Mouse (Mus musculus): ENCODE measurements around the gene Cramp1l. TPM values are rescaled to one million over a fixed set of nuclear protein-coding genes. Genes with fewer than 3 reads are reported as not detected.

Cramp1l gene
- 2.9 and 4.3 TPM in 2 replicates for polyA plus RNA-seq (2015; fragmentation: Nextera tagmentation; extraction: Ambion mirVana)

DNA sequence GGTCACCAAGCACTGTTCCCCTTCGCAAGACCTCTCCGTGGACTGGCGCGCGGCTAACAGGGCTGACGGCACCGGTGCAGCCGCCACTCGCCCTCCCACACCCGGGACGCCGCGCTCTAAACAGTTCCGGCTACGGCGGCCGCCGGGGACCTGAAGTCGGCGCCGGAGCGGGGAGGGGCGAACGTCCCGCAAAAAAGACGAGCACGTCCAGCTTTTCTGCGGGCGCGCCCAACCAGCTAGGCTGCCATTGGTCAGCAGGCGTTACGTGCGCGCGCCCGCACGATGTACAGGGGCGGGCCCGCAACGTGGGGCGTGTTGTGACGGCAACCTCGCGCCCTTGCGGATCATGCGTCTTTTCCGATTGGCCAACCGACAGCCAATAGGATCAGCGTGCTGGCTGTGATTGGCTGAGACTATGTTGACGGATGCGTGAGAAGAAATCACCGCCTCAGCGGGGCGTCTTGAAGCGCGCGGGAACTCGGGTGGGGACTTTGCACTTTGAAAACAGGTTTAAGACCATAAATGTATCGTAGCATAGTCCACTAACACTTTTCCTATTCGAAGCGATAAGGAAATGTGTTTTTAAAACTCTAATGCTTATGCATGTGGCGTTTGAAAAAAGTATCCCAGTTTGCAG, at the start of gene Cramp1l, which contains the start of gene Ift140:
Gene Cramp1l (minus strand): TSS at position 134 of the 637 bp plus-strand sequence.
Gene Ift140 (plus strand): TSS at position 431 of the 637 bp plus-strand sequence.
- H3K9me3 ChIP-seq (replicated peaks) = no peaks in the 10 kb centered on the region
- WGBS (ENCODE audit: insufficient replicate concordance) = under 1% methylated on average over 62 of the region's 62 CpGs
- H3K4me3 ChIP-seq (replicated peaks) = peak within 1 kb of the TSS; percentile 89
- H3K36me3 ChIP-seq (replicated peaks) = peaks cover 28% of the 10 kb centered on the region
- peak within 1 kb of the TSS; percentile 99 for H3K9ac ChIP-seq
- no peaks in the 10 kb centered on the region for H3K27me3 ChIP-seq
- H3K4me2 ChIP-seq = peak within 1 kb of the TSS; percentile 97
- H3K4me1 ChIP-seq (replicated peaks) = peaks cover 39% of the 10 kb centered on the region
- H3K27ac ChIP-seq (replicated peaks) = peak within 1 kb of the TSS; percentile 94
- ATAC-seq (ENCODE audit: insufficient read depth) = peak; percentile 92

GRCm38 (mm10) chr17:25065189-25065588, 49.6 kb upstream of the Cramp1l start:
- no peak overlapping the region for H3K9ac ChIP-seq
- ATAC-seq (ENCODE audit: insufficient read depth) = no peak
- peaks cover 29% of the 10 kb centered on the region for H3K4me1 ChIP-seq (replicated peaks)
- H3K9me3 ChIP-seq (replicated peaks) = no peaks in the 10 kb centered on the region
- H3K27ac ChIP-seq (replicated peaks) = peak overlapping the region; percentile 29; the same call in 1 of the 2 replicates
- no peaks in the 10 kb centered on the region for H3K36me3 ChIP-seq (replicated peaks)
- H3K4me3 ChIP-seq (replicated peaks) = no peak overlapping the region
- H3K4me2 ChIP-seq = no peak overlapping the region
- H3K27me3 ChIP-seq = no peaks in the 10 kb centered on the region
- WGBS (ENCODE audit: insufficient replicate concordance) = 58% methylated on average over 3 of the region's 3 CpGs

- Histone ChIP-seq H3K4me1 (replicated peaks) (peaks cover 29% of the 10 kb centered on the region), H3K27me3 (no peaks in the 10 kb centered on the region), H3K27ac (replicated peaks) (no peak overlapping the region), H3K9me3 (replicated peaks) (no peaks in the 10 kb centered on the region), H3K4me3 (replicated peaks) (no peak overlapping the region), H3K4me2 (no peak overlapping the region), H3K36me3 (replicated peaks) (no peaks in the 10 kb centered on the region), H3K9ac (no peak overlapping the region)
- ATAC-seq (ENCODE audit: insufficient read depth) = no peak; the same call in 1 of the 2 replicates
- 61% methylated on average over 9 of the region's 9 CpGs for WGBS (ENCODE audit: insufficient replicate concordance)
Measured at GRCm38 (mm10) chr17:25064351-25064750, 48.8 kb upstream of the Cramp1l start.

DNA sequence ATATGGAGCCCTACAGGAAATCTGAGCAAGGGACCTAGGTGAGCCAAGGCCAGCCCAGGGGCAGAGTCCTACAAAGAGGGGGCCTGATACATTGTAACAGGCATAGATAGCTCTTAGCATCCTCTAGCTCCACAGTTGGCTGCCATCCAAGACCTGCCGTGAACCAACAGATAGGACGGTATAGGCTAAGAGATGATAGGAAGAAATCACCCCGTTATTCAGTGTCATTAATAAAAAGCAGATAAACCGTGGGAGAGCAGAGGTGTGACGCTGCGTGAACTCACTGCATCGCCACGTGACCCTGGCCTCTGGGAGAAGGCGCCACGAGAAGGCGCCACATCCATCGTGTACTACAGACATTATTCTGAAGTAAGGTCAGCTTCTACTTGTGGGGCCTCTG, 48.3 kb upstream of the Cramp1l start:
- no peak overlapping the region for H3K27ac ChIP-seq (replicated peaks)

DNA sequence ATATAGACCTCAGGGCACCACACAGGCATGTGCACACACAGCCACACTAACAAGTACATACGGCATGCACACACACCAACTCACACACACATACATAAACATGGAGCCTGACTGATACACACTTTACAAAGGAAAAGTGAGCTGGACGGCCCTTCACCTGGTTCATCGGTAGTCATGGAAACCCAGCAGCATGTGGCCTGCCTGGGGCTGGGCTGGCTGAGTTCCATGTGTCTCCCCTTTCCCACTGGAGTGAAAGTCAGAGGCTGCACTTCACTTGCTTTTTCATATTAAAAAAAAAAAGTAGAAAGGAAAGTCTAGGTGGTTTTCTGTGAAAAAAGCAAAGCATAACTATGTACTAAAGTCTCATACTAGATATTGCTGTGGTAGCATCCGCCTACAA, 47.7 kb upstream of the Cramp1l start:
- Histone ChIP-seq H3K27ac (replicated peaks) (no peak overlapping the region), H3K9me3 (replicated peaks) (no peaks in the 10 kb centered on the region), H3K9ac (no peak overlapping the region), H3K4me3 (replicated peaks) (no peak overlapping the region), H3K36me3 (replicated peaks) (no peaks in the 10 kb centered on the region), H3K27me3 (no peaks in the 10 kb centered on the region), H3K4me2 (no peak overlapping the region), H3K4me1 (replicated peaks) (peaks cover 23% of the 10 kb centered on the region)
- ATAC-seq (ENCODE audit: insufficient read depth) = no peak
- WGBS (ENCODE audit: insufficient replicate concordance) = 79% methylated on average over 4 of the region's 4 CpGs

More for the DNA sequence above, 48.3 kb upstream of the Cramp1l start:
- H3K27me3 ChIP-seq = no peaks in the 10 kb centered on the region
- no peak overlapping the region for H3K4me2 ChIP-seq
- no peaks in the 10 kb centered on the region for H3K36me3 ChIP-seq (replicated peaks)
- ATAC-seq (ENCODE audit: insufficient read depth) = peak; percentile 66
- no peaks in the 10 kb centered on the region for H3K9me3 ChIP-seq (replicated peaks)
- 49% methylated on average over 12 of the region's 12 CpGs for WGBS (ENCODE audit: insufficient replicate concordance)
- peaks cover 29% of the 10 kb centered on the region for H3K4me1 ChIP-seq (replicated peaks)
- no peak overlapping the region for H3K9ac ChIP-seq
- no peak overlapping the region for H3K4me3 ChIP-seq (replicated peaks)

DNA sequence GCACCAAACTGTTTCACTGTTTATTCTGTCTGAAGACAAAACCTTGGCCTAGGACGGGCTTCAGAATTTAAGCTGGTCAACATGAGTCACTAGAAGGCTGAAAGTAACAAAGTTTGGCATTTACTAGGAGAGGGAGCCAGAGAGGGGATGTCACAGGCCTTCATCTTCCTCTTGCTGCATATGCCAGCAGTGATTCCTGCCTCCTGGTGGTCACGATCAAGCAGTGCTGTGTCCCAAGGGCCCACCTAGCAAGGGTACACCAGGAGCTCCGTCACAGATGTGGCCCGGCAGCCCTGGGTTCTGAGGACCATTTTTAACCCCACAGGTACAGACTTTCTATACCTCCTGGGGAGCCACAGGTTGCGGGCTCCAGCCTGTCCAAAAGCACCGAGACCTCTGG, 41.5 kb upstream of the Cramp1l start:
- H3K9ac ChIP-seq = no peak overlapping the region
- no peaks in the 10 kb centered on the region for H3K27me3 ChIP-seq
- H3K36me3 ChIP-seq (replicated peaks) = peaks cover 16% of the 10 kb centered on the region
- H3K9me3 ChIP-seq (replicated peaks) = no peaks in the 10 kb centered on the region
- no peak overlapping the region for H3K27ac ChIP-seq (replicated peaks)
- ATAC-seq (ENCODE audit: insufficient read depth) = no peak
- no peaks in the 10 kb centered on the region for H3K4me1 ChIP-seq (replicated peaks)
- H3K4me3 ChIP-seq (replicated peaks) = no peak overlapping the region
- H3K4me2 ChIP-seq = no peak overlapping the region
- whole genome bisulfite sequencing (ENCODE audit: insufficient replicate concordance) = 82% methylated on average over 6 of the region's 6 CpGs

GRCm38 (mm10) chr17:25053274-25053673, 37.7 kb upstream of the Cramp1l start:
- Histone ChIP-seq H3K9ac (no peak overlapping the region), H3K9me3 (replicated peaks) (no peaks in the 10 kb centered on the region), H3K36me3 (replicated peaks) (peaks cover 29% of the 10 kb centered on the region), H3K4me2 (no peak overlapping the region), H3K27ac (replicated peaks) (no peak overlapping the region), H3K4me3 (replicated peaks) (no peak overlapping the region), H3K27me3 (no peaks in the 10 kb centered on the region), H3K4me1 (replicated peaks) (no peaks in the 10 kb centered on the region)
- no peak for ATAC-seq (ENCODE audit: insufficient read depth)
- WGBS (ENCODE audit: insufficient replicate concordance) = 73% methylated on average over 9 of the region's 9 CpGs

DNA sequence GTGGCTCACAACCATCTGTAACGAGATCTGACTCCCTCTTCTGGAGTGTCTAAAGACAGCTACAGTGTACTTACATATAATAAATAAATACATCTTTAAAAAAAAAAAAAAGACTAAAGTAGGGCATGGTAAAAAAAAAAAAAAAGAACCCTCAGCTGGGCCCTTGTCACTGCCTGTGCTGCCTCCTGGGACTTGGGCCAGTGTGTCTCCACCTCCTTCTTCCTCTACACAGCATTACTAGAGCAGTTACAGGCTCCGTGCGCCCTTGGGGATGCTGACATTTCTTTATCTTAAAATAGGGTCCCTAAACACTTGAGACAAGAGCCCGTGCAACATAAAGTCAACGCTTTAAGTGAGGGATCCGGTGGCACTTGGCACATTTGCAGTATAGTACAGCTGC, 31.6 kb upstream of the Cramp1l start:
- H3K4me1 ChIP-seq (replicated peaks) = peaks cover 9% of the 10 kb centered on the region; the same call in 1 of the 2 replicates
- no peak for ATAC-seq (ENCODE audit: insufficient read depth)
- H3K27me3 ChIP-seq = no peaks in the 10 kb centered on the region
- no peaks in the 10 kb centered on the region for H3K9me3 ChIP-seq (replicated peaks)
- peaks cover 20% of the 10 kb centered on the region; the same call in 1 of the 2 replicates for H3K36me3 ChIP-seq (replicated peaks)
- H3K27ac ChIP-seq (replicated peaks) = no peak overlapping the region
- H3K4me3 ChIP-seq (replicated peaks) = no peak overlapping the region
- WGBS (ENCODE audit: insufficient replicate concordance) = 79% methylated on average over 6 of the region's 6 CpGs
- no peak overlapping the region for H3K4me2 ChIP-seq
- H3K9ac ChIP-seq = no peak overlapping the region

DNA sequence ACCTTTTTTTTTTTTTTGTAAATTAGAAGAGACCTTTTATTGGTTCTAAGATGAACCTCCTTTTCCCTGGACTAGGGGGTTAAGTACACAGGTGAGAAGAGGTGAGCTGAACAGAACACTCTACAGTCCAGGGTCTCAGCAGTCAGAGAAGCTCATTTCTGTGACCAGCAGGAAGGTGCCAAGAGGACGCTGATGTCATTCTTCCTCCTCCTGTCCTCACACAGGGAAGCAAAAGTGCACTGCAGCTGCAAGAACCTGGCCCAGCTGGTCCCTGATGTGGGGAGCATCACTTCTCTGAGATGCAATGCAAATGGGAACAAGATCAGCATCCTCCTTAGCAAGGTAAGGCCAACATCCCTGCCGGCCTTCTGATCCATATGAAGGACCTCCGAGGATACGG, 29.7 kb upstream of the Cramp1l start:
- 72% methylated on average over 4 of the region's 4 CpGs for WGBS (ENCODE audit: insufficient replicate concordance)
- no peak overlapping the region for H3K27ac ChIP-seq (replicated peaks)
- no peaks in the 10 kb centered on the region for H3K9me3 ChIP-seq (replicated peaks)
- peaks cover 13% of the 10 kb centered on the region; the same call in 1 of the 2 replicates for H3K36me3 ChIP-seq (replicated peaks)
- H3K4me3 ChIP-seq (replicated peaks) = no peak overlapping the region
- no peak overlapping the region for H3K4me2 ChIP-seq
- ATAC-seq (ENCODE audit: insufficient read depth) = no peak
- H3K9ac ChIP-seq = no peak overlapping the region
- peaks cover 9% of the 10 kb centered on the region; the same call in 1 of the 2 replicates for H3K4me1 ChIP-seq (replicated peaks)
- no peaks in the 10 kb centered on the region for H3K27me3 ChIP-seq

GRCm38 (mm10) chr17:25044879-25045278, 29.3 kb upstream of the Cramp1l start:
- Histone ChIP-seq H3K4me1 (replicated peaks) (peaks cover 9% of the 10 kb centered on the region; the same call in 1 of the 2 replicates), H3K36me3 (replicated peaks) (peaks cover 9% of the 10 kb centered on the region; the same call in 1 of the 2 replicates), H3K9me3 (replicated peaks) (no peaks in the 10 kb centered on the region), H3K9ac (no peak overlapping the region), H3K27ac (replicated peaks) (no peak overlapping the region), H3K27me3 (no peaks in the 10 kb centered on the region), H3K4me3 (replicated peaks) (no peak overlapping the region), H3K4me2 (no peak overlapping the region)
- no peak for ATAC-seq (ENCODE audit: insufficient read depth)
- 25% methylated on average over 7 of the region's 7 CpGs for WGBS (ENCODE audit: insufficient replicate concordance)

DNA sequence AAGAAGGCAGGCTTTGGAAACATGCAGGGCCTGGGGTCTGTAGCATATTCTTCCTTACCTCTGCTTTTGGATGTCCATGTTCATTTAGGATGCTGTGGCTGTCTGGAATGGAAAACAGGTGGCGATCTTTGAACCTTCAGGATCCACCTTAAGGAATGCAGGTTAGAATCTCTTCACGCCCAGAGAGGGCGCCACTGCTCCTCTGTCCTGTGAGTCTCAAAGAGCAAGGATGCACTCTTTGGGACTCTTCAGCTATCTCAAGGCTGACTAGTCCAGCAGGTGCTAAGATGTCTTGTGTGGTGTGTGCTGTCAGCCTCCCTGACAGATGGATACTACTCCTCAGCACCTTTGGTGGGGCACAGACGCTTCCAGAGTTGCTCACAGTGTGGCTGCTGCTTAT, 20.6 kb upstream of the Cramp1l start:
- Histone ChIP-seq H3K27me3 (no peaks in the 10 kb centered on the region), H3K9me3 (replicated peaks) (no peaks in the 10 kb centered on the region), H3K4me1 (replicated peaks) (no peaks in the 10 kb centered on the region), H3K27ac (replicated peaks) (no peak overlapping the region), H3K4me2 (no peak overlapping the region), H3K9ac (no peak overlapping the region), H3K36me3 (replicated peaks) (peaks cover 32% of the 10 kb centered on the region; the same call in 1 of the 2 replicates), H3K4me3 (replicated peaks) (no peak overlapping the region)
- no peak for ATAC-seq (ENCODE audit: insufficient read depth)
- WGBS (ENCODE audit: insufficient replicate concordance) = 61% methylated on average over 4 of the region's 4 CpGs

All from liver, embryonic 15.5 days (tissue).